Mouse (Mus musculus) bone marrow macrophage, adult 2 months (primary cell): ENCODE measurements around the gene Gm49320. TPM values are rescaled to one million over a fixed set of nuclear protein-coding genes. Genes with fewer than 3 reads are reported as not detected.
"Not testable (repeated sequence)": the region's sequence is repeated elsewhere in the genome, so short reads cannot be mapped to it uniquely, and the experiment has no call there.

ENCODE experiments used
- H3K27ac ChIP-seq: 2 replicates; pipeline ENCODE4 v1.5.1; 2012; ENCODE audit warnings: low read depth, low read length; ENCODE audit not compliant: insufficient read depth
- H3K4me1 ChIP-seq: 2 replicates; pipeline ENCODE4 v1.6.1; 2012; ENCODE audit warnings: low read length; ENCODE audit not compliant: control insufficient read depth, insufficient read depth
- H3K4me3 ChIP-seq: 2 replicates; pipeline ENCODE4 v1.5.1; 2012; ENCODE audit warnings: mild to moderate bottlenecking, low read length, moderate library complexity; ENCODE audit not compliant: insufficient read depth
- CTCF ChIP-seq: IDR thresholded peaks from 2 replicates; pipeline ENCODE4 v1.5.1; 2012; ENCODE audit warnings: low read depth, mild to moderate bottlenecking, low read length, moderate library complexity
- POLR2A ChIP-seq: IDR thresholded peaks from 2 replicates; pipeline ENCODE4 v1.6.1; 2012; ENCODE audit warnings: mild to moderate bottlenecking, low read depth, low read length, borderline replicate concordance
- polyA plus RNA-seq: library from polyadenylated mRNA; stranded (reverse); fragments of >200 nt; gene quantifications from 2 replicates; pipeline ENCODE4 v1.2.4, GENCODE M21; 2012; ENCODE audit not compliant: missing spikeins, insufficient read depth, insufficient read length

Gm49320 gene
- polyA plus RNA-seq, 1 experiment, result not detected

GRCm38 (mm10) chr8:4247241-4247640 lies 8.6 kb downstream of the Gm49320 start:
- no peak overlapping the region for H3K4me3 ChIP-seq
- H3K27ac ChIP-seq, result no peak overlapping the region
- no peak for TF ChIP-seq POLR2A
- no peak for TF ChIP-seq CTCF
- peaks cover 9% of the 10 kb centered on the region for H3K4me1 ChIP-seq

DNA sequence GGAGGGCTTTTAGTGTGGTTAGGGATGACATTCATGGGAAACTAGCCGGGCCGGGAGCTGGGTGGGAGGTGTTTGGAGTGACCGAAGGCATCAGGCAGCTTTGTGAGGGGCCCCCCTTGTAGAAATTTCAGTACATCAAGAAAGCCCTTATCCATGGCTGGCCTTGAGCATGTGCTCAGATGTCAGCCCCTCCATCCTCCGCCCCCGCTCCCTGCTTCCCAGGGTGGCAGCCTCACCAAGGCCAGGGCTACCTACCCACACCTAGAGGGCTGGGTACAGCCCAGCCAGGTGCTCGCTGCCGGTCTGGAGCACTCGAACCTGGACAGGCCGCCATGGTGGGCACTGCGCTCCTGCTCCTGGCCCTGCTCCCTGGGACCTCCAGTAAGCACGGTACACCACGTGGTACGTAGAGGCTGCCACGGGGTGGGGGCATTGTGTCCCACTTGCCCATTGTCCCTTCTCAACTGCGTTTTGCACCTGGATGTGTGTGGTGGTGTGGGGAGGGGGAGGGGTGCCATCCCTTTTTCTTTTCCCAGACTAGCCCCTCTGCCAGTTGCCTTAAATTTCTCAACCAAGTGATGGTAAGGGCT lies 9.4 kb downstream of the Gm49320 start, which contains the start of gene Tgfbr3l:
TSS of gene Tgfbr3l (plus strand) at position 264 of the 590 bp plus-strand sequence.
- TF ChIP-seq CTCF, result no peak
- no peak for TF ChIP-seq POLR2A
- no peak within 1 kb of the TSS for H3K27ac ChIP-seq
- H3K4me1 ChIP-seq, result peaks cover 13% of the 10 kb centered on the region
- no peak within 1 kb of the TSS for H3K4me3 ChIP-seq

DNA sequence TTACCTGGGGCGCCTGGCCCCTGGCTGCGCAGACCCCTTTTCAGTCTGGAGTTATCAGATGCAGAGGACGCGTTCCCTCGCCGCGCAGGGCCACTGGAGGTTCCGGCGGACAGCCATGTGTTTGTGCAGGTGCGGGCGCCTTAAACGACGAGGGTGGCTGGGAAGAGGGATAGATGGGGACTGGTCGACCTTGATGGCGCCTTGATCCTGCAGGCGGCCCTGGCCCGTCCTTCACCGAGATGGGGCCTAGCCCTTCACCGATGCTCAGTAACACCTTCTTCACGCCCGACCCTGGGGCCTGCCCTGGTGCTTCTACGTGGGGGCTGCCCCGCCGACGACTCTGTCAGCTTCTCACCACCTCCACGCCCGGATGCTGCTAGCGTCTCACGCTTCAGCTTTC lies 10.5 kb downstream of the Gm49320 start:
- Histone ChIP-seq H3K4me3 (no peak overlapping the region), H3K4me1 (peaks cover 18% of the 10 kb centered on the region), H3K27ac (no peak overlapping the region)
- TF ChIP-seq POLR2A, result no peak
- no peak for TF ChIP-seq CTCF

- peaks cover 18% of the 10 kb centered on the region for H3K4me1 ChIP-seq
- H3K4me3 ChIP-seq, result no peak overlapping the region
- H3K27ac ChIP-seq, result no peak overlapping the region
- peak; percentile 84 for TF ChIP-seq CTCF
- no peak for TF ChIP-seq POLR2A
Observed at GRCm38 (mm10) chr8:4250306-4250970, 11.8 kb downstream of the Gm49320 start.

DNA sequence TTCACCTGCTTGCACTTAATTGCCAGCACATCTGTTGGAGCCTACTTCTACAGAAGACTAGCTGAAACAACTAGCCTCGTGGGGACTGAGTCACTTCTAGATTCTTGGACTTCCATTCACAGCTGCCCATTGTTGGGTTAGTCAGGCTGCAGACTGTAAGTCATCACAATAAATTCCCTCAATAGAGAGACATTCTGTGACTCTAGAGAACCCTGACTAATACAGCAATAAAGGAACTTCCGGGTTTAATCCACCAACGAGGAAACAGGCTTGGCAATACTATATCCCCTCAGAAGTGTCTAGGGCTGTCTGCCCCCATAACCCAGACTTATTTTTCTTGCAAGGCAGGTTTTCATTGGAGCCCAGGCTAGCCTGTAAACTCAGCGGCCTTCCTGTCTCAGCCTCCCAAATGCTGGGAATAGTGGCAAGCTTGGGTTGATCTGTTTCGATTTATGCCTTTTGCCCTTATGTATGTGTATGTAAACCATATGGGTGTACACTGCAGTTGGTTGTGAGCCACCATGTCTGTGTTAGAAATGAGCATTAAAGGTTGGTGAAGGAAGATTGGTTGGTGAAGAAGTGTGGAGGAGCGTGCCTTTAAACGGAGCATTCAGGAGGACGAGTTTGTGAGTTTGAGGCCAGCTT lies 13.6 kb downstream of the Gm49320 start:
- Histone ChIP-seq H3K4me1 (peaks cover 18% of the 10 kb centered on the region), H3K27ac (peak overlapping the region; percentile 18), H3K4me3 (peak overlapping the region; percentile 98)
- TF ChIP-seq POLR2A (no peak), CTCF (no peak)

DNA sequence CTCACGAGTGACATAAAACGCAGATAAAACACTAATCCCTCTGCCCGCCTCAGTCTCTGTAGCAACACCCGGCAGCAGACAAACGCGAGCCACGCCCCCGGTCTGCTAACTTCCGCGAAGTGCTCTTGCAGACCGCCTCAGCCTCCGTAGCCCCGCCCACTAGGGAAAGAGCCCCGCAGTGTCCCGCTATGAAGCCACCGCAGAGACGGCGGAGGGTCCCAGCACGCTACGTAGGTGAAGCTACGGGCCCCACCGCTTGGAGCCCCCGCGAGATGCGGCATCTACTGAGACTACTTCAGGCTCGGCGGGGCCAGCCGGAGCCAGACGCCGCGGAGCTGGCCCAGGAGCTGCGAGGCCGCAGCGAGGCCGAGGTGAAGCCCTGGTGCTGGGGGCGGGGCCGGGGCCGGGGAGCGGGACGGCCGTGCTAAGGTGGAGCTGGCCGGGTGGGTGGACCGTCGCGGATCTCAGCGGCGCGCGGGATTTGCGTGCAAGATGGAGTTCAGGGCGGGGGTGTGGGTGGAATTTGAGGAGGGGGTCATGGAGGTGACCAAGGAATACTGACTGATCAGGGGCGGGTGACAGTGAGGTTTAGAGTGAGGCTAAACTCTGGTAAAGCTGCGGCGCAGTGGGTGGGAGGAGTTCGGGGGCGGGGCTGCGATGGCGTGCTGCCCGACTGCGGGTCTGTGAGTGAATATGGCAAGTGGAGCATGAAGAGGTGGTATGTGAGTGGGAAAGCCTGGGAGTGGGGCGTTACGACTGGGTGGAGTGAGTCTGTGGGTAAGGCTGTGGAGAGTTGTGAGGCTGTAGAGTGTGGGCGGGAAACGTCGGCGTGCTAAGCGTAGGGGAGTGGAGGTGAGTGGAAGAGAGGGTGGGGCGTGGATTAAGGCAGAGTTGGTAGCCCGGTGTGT lies 14.5 kb downstream of the Gm49320 start, which contains the start of gene Snapc2:
TSS of gene Snapc2 (plus strand) at position 147 of the 908 bp plus-strand sequence.
- TF ChIP-seq CTCF, result no peak
- no peak for TF ChIP-seq POLR2A
- Histone ChIP-seq H3K27ac (peak within 1 kb of the TSS; percentile 51), H3K4me3 (peak within 1 kb of the TSS; percentile 98), H3K4me1 (peaks cover 18% of the 10 kb centered on the region)

GRCm38 (mm10) chr8:4254001-4254400 lies 15.3 kb downstream of the Gm49320 start:
- Histone ChIP-seq H3K4me1 (peaks cover 18% of the 10 kb centered on the region), H3K4me3 (no peak overlapping the region), H3K27ac (no peak overlapping the region)
- TF ChIP-seq CTCF (no peak), POLR2A (no peak)

GRCm38 (mm10) chr8:4255471-4255870 lies 16.8 kb downstream of the Gm49320 start:
- not testable (repeated sequence) for H3K27ac ChIP-seq, H3K4me3 ChIP-seq
- H3K4me1 ChIP-seq, result peaks cover 22% of the 10 kb centered on the region

GRCm38 (mm10) chr8:4256911-4257310 lies 18.2 kb downstream of the Gm49320 start:
- Histone ChIP-seq H3K4me3 (no peak overlapping the region), H3K4me1 (peaks cover 16% of the 10 kb centered on the region), H3K27ac (no peak overlapping the region)
- TF ChIP-seq CTCF (no peak), POLR2A (no peak)
